ENCODE assay signal across 8 mouse cellular contexts in genomic region chr17:75617280-75617679, GRCm38 (mm10).
A peak's percentile ranks its signal among the peaks of the same experiment; 100 is the strongest.
DNase-seq lines count a peak whose midpoint lies in the region; ATAC-seq and TF ChIP-seq lines count a peak whose summit lies in the region.

No protein-coding gene starts in this region.

- peak; percentile 56 for ATAC-seq in granulocyte monocyte progenitor cell, adult 5-6 weeks (replicated peaks; ENCODE audit: poor library complexity, severe bottlenecking)

- no peak overlapping the region for H3K27ac ChIP-seq in left cerebral cortex, adult 2 months

- intact Hi-C loops in left cerebral cortex, adult 2 months (cut with DNase I): loop anchor here (5.0 to 10.0 kb wide), 2 partner anchors 160 to 212 kb away; no protein-coding TSS in a partner anchor

- H3K4me3 ChIP-seq in left cerebral cortex, adult 2 months: no peak overlapping the region

- TF ChIP-seq CTCF in left cerebral cortex, adult 2 months (IDR thresholded peaks at IDR 0.05): peak; percentile 73

- peak; percentile 2 for DNase-seq in cerebellum, adult 9-11 months
- DNase-seq in cerebellum, adult 11-12 months: no peak
- peak; percentile 35 for DNase-seq in 416B (ENCODE audit: low read depth)
- peak; percentile 40 to 70 for DNase-seq in cerebellum, postnatal 10 days
- DNase-seq in left cerebral cortex, adult 2 months (ENCODE audit: extremely low spot score in 1 of 2, low spot score in 2 of 2): peak; percentile 11 to 16
- peak; percentile 93 for DNase-seq in retina, embryonic 14.5 days (ENCODE audit: low spot score)
- no peak for DNase-seq in gastrocnemius, adult 8-10 months (ENCODE audit: low spot score in 2 of 2)

Comparison
In these comparisons a context has a peak if more than half of its experiments do, and no peak if none do; other contexts are left out.
1. DNase-seq: peak in cerebellum, adult 9-11 months (single experiment), 416B (single experiment), cerebellum, postnatal 10 days (2 of 2), left cerebral cortex, adult 2 months (2 of 2) and retina, embryonic 14.5 days (single experiment); none in cerebellum, adult 11-12 months (single experiment) and gastrocnemius, adult 8-10 months (0 of 2).